Mouse (Mus musculus): Measurements from ENCODE around the gene Gpr142. TPM values are rescaled to one million over a fixed set of nuclear protein-coding genes. Genes with fewer than 3 reads are reported as not detected.

Gpr142 gene
- polyA plus RNA-seq, 1 experiment from 2014 or later, result not detected

GRCm38 (mm10) chr11:114844464-114845220, 45.9 kb downstream of the Gpr142 start:
- H3K36me3 ChIP-seq (ENCODE audit: inconsistent target), result no peaks in the 10 kb centered on the region
- no peak overlapping the region for H3K27ac ChIP-seq
- 89% methylated on average over 7 of the region's 7 CpGs for WGBS (ENCODE audit: missing documents)
- H3K4me3 ChIP-seq (ENCODE audit: inconsistent target), result no peak overlapping the region
- H3K79me2 ChIP-seq (ENCODE audit: inconsistent target), result no peaks in the 10 kb centered on the region

- Histone ChIP-seq H3K27ac (no peak overlapping the region), H3K36me3 (ENCODE audit: inconsistent target) (no peaks in the 10 kb centered on the region)
- 86% methylated on average over 4 of the region's 4 CpGs for WGBS (ENCODE audit: missing documents)
Measured at GRCm38 (mm10) chr11:114846336-114846735, 47.6 kb downstream of the Gpr142 start.

GRCm38 (mm10) chr11:114847008-114847407, 48.3 kb downstream of the Gpr142 start:
- no peaks in the 10 kb centered on the region for H3K36me3 ChIP-seq (ENCODE audit: inconsistent target)
- no peak overlapping the region for H3K4me3 ChIP-seq (ENCODE audit: inconsistent target)
- H3K27ac ChIP-seq, result no peak overlapping the region
- WGBS (ENCODE audit: missing documents), result 95% methylated on average over 5 of the region's 5 CpGs
- no peaks in the 10 kb centered on the region for H3K79me2 ChIP-seq (ENCODE audit: inconsistent target)

More at GRCm38 (mm10) chr11:114846336-114846735, 47.6 kb downstream of the Gpr142 start:
- no peak overlapping the region for H3K4me3 ChIP-seq (ENCODE audit: inconsistent target)
- no peaks in the 10 kb centered on the region for H3K79me2 ChIP-seq (ENCODE audit: inconsistent target)

- no peak overlapping the region for H3K4me3 ChIP-seq (ENCODE audit: inconsistent target)
- WGBS (ENCODE audit: missing documents), result 78% methylated on average over 2 of the region's 2 CpGs
Measured at GRCm38 (mm10) chr11:114849572-114849971, 50.8 kb downstream of the Gpr142 start.

GRCm38 (mm10) chr11:114850066-114850451, 51.3 kb downstream of the Gpr142 start:
- no peaks in the 10 kb centered on the region for H3K79me2 ChIP-seq (ENCODE audit: inconsistent target)
- no peak overlapping the region for H3K4me3 ChIP-seq (ENCODE audit: inconsistent target)
- WGBS (ENCODE audit: missing documents), result 90% methylated on average over 5 of the region's 5 CpGs
- H3K36me3 ChIP-seq (ENCODE audit: inconsistent target), result no peaks in the 10 kb centered on the region
- H3K27ac ChIP-seq, result no peak overlapping the region

More at GRCm38 (mm10) chr11:114849572-114849971, 50.8 kb downstream of the Gpr142 start:
- Histone ChIP-seq H3K79me2 (ENCODE audit: inconsistent target) (no peaks in the 10 kb centered on the region), H3K27ac (no peak overlapping the region), H3K36me3 (ENCODE audit: inconsistent target) (no peaks in the 10 kb centered on the region)

GRCm38 (mm10) chr11:114850452-114851268, 51.9 kb downstream of the Gpr142 start, which contains the start of gene Gprc5c:
Gene Gprc5c (plus strand): TSS chr11:114851152.
- WGBS (ENCODE audit: missing documents), result 10% methylated on average over 33 of the region's 43 CpGs
- H3K36me3 ChIP-seq (ENCODE audit: inconsistent target), result no peaks in the 10 kb centered on the region
- no peak within 1 kb of the TSS for H3K27ac ChIP-seq
- no peaks in the 10 kb centered on the region for H3K79me2 ChIP-seq (ENCODE audit: inconsistent target)
- peak within 1 kb of the TSS; percentile 47 for H3K4me3 ChIP-seq (ENCODE audit: inconsistent target)

- H3K79me2 ChIP-seq (ENCODE audit: inconsistent target), result no peaks in the 10 kb centered on the region
- no peaks in the 10 kb centered on the region for H3K36me3 ChIP-seq (ENCODE audit: inconsistent target)
- H3K27ac ChIP-seq, result no peak overlapping the region
- H3K4me3 ChIP-seq (ENCODE audit: inconsistent target), result peak overlapping the region; percentile 47
- WGBS (ENCODE audit: missing documents), result 4% methylated on average over 27 of the region's 27 CpGs
Measured at GRCm38 (mm10) chr11:114851269-114851607, 52.5 kb downstream of the Gpr142 start.

- Histone ChIP-seq H3K79me2 (ENCODE audit: inconsistent target) (no peaks in the 10 kb centered on the region), H3K27ac (no peak overlapping the region), H3K36me3 (ENCODE audit: inconsistent target) (no peaks in the 10 kb centered on the region), H3K4me3 (ENCODE audit: inconsistent target) (peak overlapping the region; percentile 47)
- WGBS (ENCODE audit: missing documents), result 1% methylated on average over 63 of the region's 65 CpGs
Measured at GRCm38 (mm10) chr11:114851608-114852310, 53.0 kb downstream of the Gpr142 start.

GRCm38 (mm10) chr11:114852311-114853173, 53.8 kb downstream of the Gpr142 start:
- WGBS (ENCODE audit: missing documents), result 9% methylated on average over 40 of the region's 40 CpGs
- H3K4me3 ChIP-seq (ENCODE audit: inconsistent target), result peak overlapping the region; percentile 19; the same call in 1 of the 2 replicates
- no peak overlapping the region for H3K27ac ChIP-seq

GRCm38 (mm10) chr11:114853174-114853838, 54.6 kb downstream of the Gpr142 start:
- 58% methylated on average over 7 of the region's 7 CpGs for WGBS (ENCODE audit: missing documents)
- no peak overlapping the region for H3K4me3 ChIP-seq (ENCODE audit: inconsistent target)
- no peaks in the 10 kb centered on the region for H3K36me3 ChIP-seq (ENCODE audit: inconsistent target)
- no peak overlapping the region for H3K27ac ChIP-seq
- no peaks in the 10 kb centered on the region for H3K79me2 ChIP-seq (ENCODE audit: inconsistent target)

More at GRCm38 (mm10) chr11:114852311-114853173, 53.8 kb downstream of the Gpr142 start:
- Histone ChIP-seq H3K79me2 (ENCODE audit: inconsistent target) (no peaks in the 10 kb centered on the region), H3K36me3 (ENCODE audit: inconsistent target) (no peaks in the 10 kb centered on the region)

GRCm38 (mm10) chr11:114854581-114854980, 55.9 kb downstream of the Gpr142 start:
- no peaks in the 10 kb centered on the region for H3K79me2 ChIP-seq (ENCODE audit: inconsistent target)
- no peak overlapping the region for H3K27ac ChIP-seq
- 88% methylated on average over 5 of the region's 6 CpGs for WGBS (ENCODE audit: missing documents)
- H3K4me3 ChIP-seq (ENCODE audit: inconsistent target), result no peak overlapping the region
- H3K36me3 ChIP-seq (ENCODE audit: inconsistent target), result no peaks in the 10 kb centered on the region

- H3K4me3 ChIP-seq (ENCODE audit: inconsistent target), result no peak overlapping the region
- no peak overlapping the region for H3K27ac ChIP-seq
- no peaks in the 10 kb centered on the region for H3K36me3 ChIP-seq (ENCODE audit: inconsistent target)
- no peaks in the 10 kb centered on the region for H3K79me2 ChIP-seq (ENCODE audit: inconsistent target)
- WGBS (ENCODE audit: missing documents), result 99% methylated on average over 5 of the region's 5 CpGs
Measured at GRCm38 (mm10) chr11:114856125-114856524, 57.4 kb downstream of the Gpr142 start.

Data from macrophage (primary cell).